Mouse (Mus musculus) neural tube, embryonic 12.5 days (tissue): Measurements from ENCODE around the gene Foxf1. TPM values are rescaled to one million over a fixed set of nuclear protein-coding genes. Genes with fewer than 3 reads are reported as not detected.

Experiments used
- ATAC-seq: fragments of 200-750 bp; cut with Nextera tagmentation; 2 replicates; pipeline ENCODE4 v1.8.0; 2017; ENCODE audit warnings: low read depth, mild to moderate bottlenecking, moderate TSS enrichment, moderate library complexity; ENCODE audit not compliant: low FRiP score
- H3K27ac ChIP-seq: fragments of 300-500 bp; sonication (generic); 2 replicates; pipeline ENCODE4 v1.5.1; 2016
- H3K27me3 ChIP-seq: fragments of 300-500 bp; sonication (generic); replicated peaks from 2 replicates; pipeline ENCODE4 v1.6.1; 2016; ENCODE audit warnings: mild to moderate bottlenecking
- H3K36me3 ChIP-seq: fragments of 300-500 bp; sonication (generic); 2 replicates; pipeline ENCODE4 v1.6.1; 2016; ENCODE audit warnings: mild to moderate bottlenecking
- H3K4me1 ChIP-seq: fragments of 300-500 bp; sonication (generic); 2 replicates; pipeline ENCODE4 v1.6.1; 2016
- H3K4me2 ChIP-seq: fragments of 300-500 bp; sonication (generic); replicated peaks from 2 replicates; pipeline ENCODE4 v1.6.1; 2016; ENCODE audit warnings: mild to moderate bottlenecking
- H3K4me3 ChIP-seq: fragments of 300-500 bp; sonication (generic); 2 replicates; pipeline ENCODE4 v1.5.1; 2016
- H3K9ac ChIP-seq: fragments of 300-500 bp; sonication (generic); 2 replicates; pipeline ENCODE4 v1.6.1; 2016; ENCODE audit warnings: mild to moderate bottlenecking
- H3K9me3 ChIP-seq: fragments of 300-500 bp; sonication (generic); 2 replicates; pipeline ENCODE4 v1.6.1; 2016; ENCODE audit warnings: mild to moderate bottlenecking
- WGBS: fragments of 180-500 bp; shearing (Covaris S2); methylation state at CpG from one replicate; pipeline ENCODE4 v1.1.7; 2016; 5-methylcytosine and 5-hydroxymethylcytosine counted together
- polyA plus RNA-seq: library from polyadenylated mRNA; unstranded; fragments of >200 nt; fragmentation: Nextera tagmentation; extraction: Ambion mirVana; gene quantifications from 2 replicates; pipeline ENCODE4 v1.2.1, GENCODE M21; 2016

Foxf1 gene
- polyA plus RNA-seq, 1 experiment from 2014 or later: 4.2 TPM

- H3K36me3 ChIP-seq: no peaks in the 10 kb centered on the region
- no peak overlapping the region for H3K27ac ChIP-seq
- no peak overlapping the region for H3K4me3 ChIP-seq
- no peak for ATAC-seq
- H3K9me3 ChIP-seq: no peaks in the 10 kb centered on the region
- H3K4me1 ChIP-seq: peaks cover 10% of the 10 kb centered on the region
- WGBS: under 1% methylated on average over 15 of the region's 15 CpGs
- no peak overlapping the region for H3K9ac ChIP-seq
- no peak overlapping the region for H3K4me2 ChIP-seq
- H3K27me3 ChIP-seq: peaks cover 99% of the 10 kb centered on the region
Observed at GRCm38 (mm10) chr8:121074108-121074847, 9.9 kb upstream of the Foxf1 start.

- Histone ChIP-seq H3K36me3 (no peaks in the 10 kb centered on the region), H3K27ac (no peak overlapping the region), H3K9me3 (no peaks in the 10 kb centered on the region), H3K4me3 (no peak overlapping the region), H3K4me1 (peaks cover 10% of the 10 kb centered on the region), H3K9ac (no peak overlapping the region), H3K27me3 (peaks cover 99% of the 10 kb centered on the region), H3K4me2 (no peak overlapping the region)
- no peak for ATAC-seq
- WGBS: under 1% methylated on average over 10 of the region's 10 CpGs
Observed at GRCm38 (mm10) chr8:121074848-121075145, 9.4 kb upstream of the Foxf1 start.

- Histone ChIP-seq H3K27ac (no peak overlapping the region), H3K9me3 (no peaks in the 10 kb centered on the region), H3K4me1 (peaks cover 10% of the 10 kb centered on the region), H3K36me3 (no peaks in the 10 kb centered on the region), H3K9ac (no peak overlapping the region), H3K4me2 (no peak overlapping the region), H3K4me3 (no peak overlapping the region), H3K27me3 (peaks cover 99% of the 10 kb centered on the region)
- no peak for ATAC-seq
- 1% methylated on average over 13 of the region's 13 CpGs for WGBS
Observed at GRCm38 (mm10) chr8:121075936-121076335, 8.2 kb upstream of the Foxf1 start.

GRCm38 (mm10) chr8:121076555-121076954 lies 7.6 kb upstream of the Foxf1 start:
- WGBS: 4% methylated on average over 7 of the region's 7 CpGs
- no peak overlapping the region for H3K4me2 ChIP-seq
- ATAC-seq: no peak
- no peak overlapping the region for H3K4me3 ChIP-seq
- no peak overlapping the region for H3K9ac ChIP-seq
- no peaks in the 10 kb centered on the region for H3K36me3 ChIP-seq
- no peaks in the 10 kb centered on the region for H3K9me3 ChIP-seq
- H3K27me3 ChIP-seq: peaks cover 99% of the 10 kb centered on the region
- peaks cover 6% of the 10 kb centered on the region for H3K4me1 ChIP-seq
- no peak overlapping the region for H3K27ac ChIP-seq

- H3K4me3 ChIP-seq: no peak overlapping the region
- H3K36me3 ChIP-seq: no peaks in the 10 kb centered on the region
- H3K4me1 ChIP-seq: peaks cover 13% of the 10 kb centered on the region
- no peak for ATAC-seq
- H3K9ac ChIP-seq: no peak overlapping the region
- peaks cover 99% of the 10 kb centered on the region for H3K27me3 ChIP-seq
- no peak overlapping the region for H3K27ac ChIP-seq
- 1% methylated on average over 14 of the region's 14 CpGs for WGBS
- no peaks in the 10 kb centered on the region for H3K9me3 ChIP-seq
- no peak overlapping the region for H3K4me2 ChIP-seq
Observed at GRCm38 (mm10) chr8:121078721-121079120, 5.5 kb upstream of the Foxf1 start.

- Histone ChIP-seq H3K4me2 (no peak overlapping the region), H3K36me3 (no peaks in the 10 kb centered on the region), H3K27ac (no peak overlapping the region), H3K27me3 (peaks cover 99% of the 10 kb centered on the region), H3K4me1 (peaks cover 18% of the 10 kb centered on the region), H3K9ac (no peak overlapping the region), H3K9me3 (no peaks in the 10 kb centered on the region), H3K4me3 (no peak overlapping the region)
- 1% methylated on average over 7 of the region's 7 CpGs for WGBS
- no peak for ATAC-seq
Observed at GRCm38 (mm10) chr8:121079201-121079600, 5.0 kb upstream of the Foxf1 start.

- Histone ChIP-seq H3K4me1 (peaks cover 25% of the 10 kb centered on the region), H3K9me3 (no peaks in the 10 kb centered on the region), H3K4me3 (no peak overlapping the region), H3K27me3 (peaks cover 99% of the 10 kb centered on the region), H3K36me3 (no peaks in the 10 kb centered on the region), H3K27ac (no peak overlapping the region), H3K4me2 (no peak overlapping the region), H3K9ac (no peak overlapping the region)
- WGBS: 3% methylated on average over 12 of the region's 12 CpGs
- ATAC-seq: no peak
Observed at GRCm38 (mm10) chr8:121079944-121080343, 4.2 kb upstream of the Foxf1 start.

- Histone ChIP-seq H3K9me3 (no peaks in the 10 kb centered on the region), H3K4me3 (no peak overlapping the region), H3K4me2 (no peak overlapping the region), H3K36me3 (no peaks in the 10 kb centered on the region), H3K9ac (no peak overlapping the region), H3K27ac (no peak overlapping the region), H3K4me1 (peaks cover 27% of the 10 kb centered on the region), H3K27me3 (peaks cover 99% of the 10 kb centered on the region)
- no peak for ATAC-seq
- under 1% methylated on average over 49 of the region's 49 CpGs for WGBS
Observed at GRCm38 (mm10) chr8:121080361-121081090, 3.7 kb upstream of the Foxf1 start.

- H3K36me3 ChIP-seq: no peaks in the 10 kb centered on the region
- H3K27me3 ChIP-seq: peaks cover 99% of the 10 kb centered on the region
- WGBS: 3% methylated on average over 7 of the region's 7 CpGs
- H3K4me2 ChIP-seq: no peak overlapping the region
- peaks cover 27% of the 10 kb centered on the region for H3K4me1 ChIP-seq
- ATAC-seq: no peak
- no peak overlapping the region for H3K4me3 ChIP-seq
- H3K9me3 ChIP-seq: no peaks in the 10 kb centered on the region
- no peak overlapping the region for H3K27ac ChIP-seq
- H3K9ac ChIP-seq: no peak overlapping the region
Observed at GRCm38 (mm10) chr8:121081398-121081797, 2.8 kb upstream of the Foxf1 start.

GRCm38 (mm10) chr8:121082218-121083092 lies 1.7 kb upstream of the Foxf1 start:
- peaks cover 99% of the 10 kb centered on the region for H3K27me3 ChIP-seq
- ATAC-seq: no peak
- H3K27ac ChIP-seq: no peak overlapping the region
- no peak overlapping the region for H3K9ac ChIP-seq
- no peaks in the 10 kb centered on the region for H3K9me3 ChIP-seq
- under 1% methylated on average over 57 of the region's 57 CpGs for WGBS
- H3K4me3 ChIP-seq: 0 out of 2 replicates have a peak overlapping the region, but pooled peaks have one; percentile 44
- H3K36me3 ChIP-seq: no peaks in the 10 kb centered on the region
- H3K4me1 ChIP-seq: peaks cover 27% of the 10 kb centered on the region
- H3K4me2 ChIP-seq: peak overlapping the region; percentile 83

GRCm38 (mm10) chr8:121083093-121083935 lies 872 bp upstream of the Foxf1 start:
- no peak; the same call in 1 of the 2 replicates for ATAC-seq
- Histone ChIP-seq H3K9me3 (no peaks in the 10 kb centered on the region), H3K27ac (no peak overlapping the region), H3K27me3 (peaks cover 98% of the 10 kb centered on the region), H3K36me3 (no peaks in the 10 kb centered on the region), H3K4me3 (peak overlapping the region; percentile 44), H3K4me2 (peak overlapping the region; percentile 83), H3K4me1 (peaks cover 27% of the 10 kb centered on the region), H3K9ac (peak overlapping the region; percentile 38; the same call in 1 of the 2 replicates)
- WGBS: under 1% methylated on average over 89 of the region's 89 CpGs
